ENCODE assay signal across 8 mouse cellular contexts in genomic region chr17:69383201-69383940, GRCm38 (mm10). TPM values are rescaled to one million over a fixed set of nuclear protein-coding genes. Genes with fewer than 3 reads are reported as not detected.
DNase-seq lines count a peak whose midpoint lies in the region; ATAC-seq and TF ChIP-seq lines count a peak whose summit lies in the region.

No protein-coding gene starts in this region.

- H3K9me3 ChIP-seq in E14TG2a.4 (ENCODE audit: low read length), result no peaks in the 10 kb centered on the region
- H3K9me3 ChIP-seq in forebrain, embryonic 12.5 days, result no peaks in the 10 kb centered on the region
- H3K9me3 ChIP-seq in heart, postnatal 0 days (replicated peaks; ENCODE audit: control insufficient read depth, low read length), result no peaks in the 10 kb centered on the region
- no peaks in the 10 kb centered on the region for H3K9me3 ChIP-seq in liver, embryonic 15.5 days (replicated peaks)
- no peaks in the 10 kb centered on the region for H3K9me3 ChIP-seq in neural tube, embryonic 12.5 days
- no peaks in the 10 kb centered on the region for H3K9me3 ChIP-seq in stomach, embryonic 16.5 days (replicated peaks; ENCODE audit: control insufficient read depth, low read length)

- H3K36me3 ChIP-seq in E14TG2a.4 (ENCODE audit: insufficient read depth, low read length), result peaks cover 24% of the 10 kb centered on the region
- H3K36me3 ChIP-seq in forebrain, embryonic 12.5 days (replicated peaks), result peaks cover 21% of the 10 kb centered on the region
- peaks cover 22% of the 10 kb centered on the region for H3K36me3 ChIP-seq in heart, postnatal 0 days (replicated peaks; ENCODE audit: control insufficient read depth, insufficient read depth, low read length)
- peaks cover 21% of the 10 kb centered on the region for H3K36me3 ChIP-seq in liver, embryonic 15.5 days (replicated peaks)
- H3K36me3 ChIP-seq in neural tube, embryonic 12.5 days, result peaks cover 19% of the 10 kb centered on the region
- peaks cover 17% of the 10 kb centered on the region for H3K36me3 ChIP-seq in stomach, embryonic 16.5 days (ENCODE audit: control insufficient read depth, insufficient read depth, low read length)

- peak overlapping the region; percentile 95 for H3K9ac ChIP-seq in forebrain, embryonic 12.5 days
- peak overlapping the region; percentile 91 for H3K9ac ChIP-seq in heart, postnatal 0 days (replicated peaks; ENCODE audit: low read depth, low read length)
- peak overlapping the region; percentile 87 for H3K9ac ChIP-seq in liver, embryonic 15.5 days
- H3K9ac ChIP-seq in neural tube, embryonic 12.5 days, result peak overlapping the region; percentile 94
- H3K9ac ChIP-seq in stomach, embryonic 16.5 days (ENCODE audit: low read length), result peak overlapping the region; percentile 95

- TF ChIP-seq EP300 in heart, postnatal 0 days (IDR thresholded peaks at IDR 0.05; ENCODE audit: low read depth), result no peak

- H3K27ac ChIP-seq in forebrain, embryonic 12.5 days, result peak overlapping the region; percentile 100
- H3K27ac ChIP-seq in heart, postnatal 0 days (ENCODE audit: low read depth), result peak overlapping the region; percentile 100
- peak overlapping the region; percentile 96 for H3K27ac ChIP-seq in liver, embryonic 15.5 days (replicated peaks)
- peak overlapping the region; percentile 99 for H3K27ac ChIP-seq in neural tube, embryonic 12.5 days
- H3K27ac ChIP-seq in stomach, embryonic 16.5 days (ENCODE audit: low read length), result peak overlapping the region; percentile 100

- peaks cover 37% of the 10 kb centered on the region for H3K4me1 ChIP-seq in E14TG2a.4 (replicated peaks; ENCODE audit: low read depth, low read length)
- H3K4me1 ChIP-seq in forebrain, embryonic 12.5 days, result peaks cover 16% of the 10 kb centered on the region
- peaks cover 7% of the 10 kb centered on the region; the same call in 1 of the 2 replicates for H3K4me1 ChIP-seq in heart, postnatal 0 days (ENCODE audit: control insufficient read depth, insufficient read depth)
- H3K4me1 ChIP-seq in liver, embryonic 15.5 days (replicated peaks), result peaks cover 19% of the 10 kb centered on the region
- H3K4me1 ChIP-seq in neural tube, embryonic 12.5 days, result peaks cover 12% of the 10 kb centered on the region
- H3K4me1 ChIP-seq in stomach, embryonic 16.5 days (ENCODE audit: control insufficient read depth, insufficient read depth, low read length), result peaks cover 15% of the 10 kb centered on the region

- peak overlapping the region; percentile 75 for H3K4me2 ChIP-seq in forebrain, embryonic 12.5 days
- peak overlapping the region; percentile 73 for H3K4me2 ChIP-seq in heart, postnatal 0 days (ENCODE audit: low read depth, low read length)
- H3K4me2 ChIP-seq in liver, embryonic 15.5 days, result peak overlapping the region; percentile 95
- H3K4me2 ChIP-seq in neural tube, embryonic 12.5 days (replicated peaks), result peak overlapping the region; percentile 79
- peak overlapping the region; percentile 59 for H3K4me2 ChIP-seq in stomach, embryonic 16.5 days (ENCODE audit: low read depth, low read length)

- no peak for TF ChIP-seq CTCF in E14TG2a.4 (conservative IDR thresholded peaks at IDR 0.05; ENCODE audit: low read length)
- TF ChIP-seq CTCF in heart, postnatal 0 days (IDR thresholded peaks at IDR 0.05; ENCODE audit: low read depth), result no peak

- peak; percentile 78 for ATAC-seq in forebrain, embryonic 12.5 days (ENCODE audit: low FRiP score)
- ATAC-seq in heart, postnatal 0 days (ENCODE audit: insufficient read depth, low read depth), result peak; percentile 62
- ATAC-seq in liver, embryonic 15.5 days (ENCODE audit: insufficient read depth), result peak; percentile 71
- peak; percentile 79 for ATAC-seq in neural tube, embryonic 12.5 days (ENCODE audit: low FRiP score, low read depth)
- ATAC-seq in stomach, embryonic 16.5 days (ENCODE audit: insufficient read depth, low FRiP score), result peak; percentile 77

- peak overlapping the region; percentile 92 for H3K4me3 ChIP-seq in E14TG2a.4 (replicated peaks; ENCODE audit: low read length)
- peak overlapping the region; percentile 88 for H3K4me3 ChIP-seq in forebrain, embryonic 12.5 days (replicated peaks)
- peak overlapping the region; percentile 88 for H3K4me3 ChIP-seq in heart, postnatal 0 days (ENCODE audit: low read depth, low read length)
- H3K4me3 ChIP-seq in liver, embryonic 15.5 days (replicated peaks), result peak overlapping the region; percentile 83
- peak overlapping the region; percentile 77 for H3K4me3 ChIP-seq in neural tube, embryonic 12.5 days
- peak overlapping the region; percentile 86 for H3K4me3 ChIP-seq in stomach, embryonic 16.5 days (replicated peaks; ENCODE audit: low read length)

- no peaks in the 10 kb centered on the region; the same call in 1 of the 2 replicates for H3K27me3 ChIP-seq in E14TG2a.4 (ENCODE audit: insufficient read depth, low read length)
- no peaks in the 10 kb centered on the region for H3K27me3 ChIP-seq in forebrain, embryonic 12.5 days
- H3K27me3 ChIP-seq in heart, postnatal 0 days (ENCODE audit: control insufficient read depth, insufficient read depth, low read length), result no peaks in the 10 kb centered on the region
- H3K27me3 ChIP-seq in liver, embryonic 15.5 days, result no peaks in the 10 kb centered on the region
- H3K27me3 ChIP-seq in neural tube, embryonic 12.5 days (replicated peaks), result no peaks in the 10 kb centered on the region
- no peaks in the 10 kb centered on the region for H3K27me3 ChIP-seq in stomach, embryonic 16.5 days (ENCODE audit: control insufficient read depth, insufficient read depth, low read length)

- WGBS in forebrain, embryonic 12.5 days, result under 1% methylated on average over 82 of the region's 128 CpGs
- WGBS in heart, postnatal 0 days, result under 1% methylated on average over 53 of the region's 128 CpGs
- under 1% methylated on average over 107 of the region's 128 CpGs for WGBS in liver, embryonic 15.5 days (ENCODE audit: insufficient replicate concordance)
- under 1% methylated on average over 83 of the region's 128 CpGs for WGBS in neural tube, embryonic 12.5 days
- under 1% methylated on average over 89 of the region's 128 CpGs for WGBS in stomach, embryonic 16.5 days

- peak; percentile 49 for DNase-seq in c-Kit-positive CD71-positive TER-119-positive erythroid progenitor cells, embryonic 14.5 days (ENCODE audit: low spot score)
- peak; percentile 58 for DNase-seq in heart, postnatal 0 days (ENCODE audit: low spot score)
- DNase-seq in kidney, postnatal 4 days, result peak; percentile 83 to 90

RNA-seq across cellular contexts. Expression of gene Zbtb14, which starts 0.5 kb away (rescaled TPM):
- polyA plus RNA-seq in forebrain, embryonic 12.5 days (2016; fragmentation: Nextera tagmentation; extraction: Ambion mirVana), result 35.8 and 36.6 TPM in 2 replicates
- 6.0 and 8.4 TPM in 2 replicates for total RNA-seq in heart, postnatal 0 days (2014; rRNA removed; ENCODE audit: low replicate concordance)
- polyA plus RNA-seq in heart, postnatal 0 days (2015; fragmentation: Nextera tagmentation; extraction: Ambion mirVana), result 8.8 and 10.4 TPM in 2 replicates
- polyA plus RNA-seq in liver, embryonic 15.5 days (2015; fragmentation: Nextera tagmentation; extraction: Ambion mirVana), result 7.8 and 8.4 TPM in 2 replicates
- 29.5 and 29.8 TPM in 2 replicates for polyA plus RNA-seq in neural tube, embryonic 12.5 days (2016; fragmentation: Nextera tagmentation; extraction: Ambion mirVana)
- 17.1 and 19.3 TPM in 2 replicates for polyA plus RNA-seq in stomach, embryonic 16.5 days (2015; fragmentation: Nextera tagmentation; extraction: Ambion mirVana)

RNA-seq across cellular contexts. Expression of gene Akain1, which starts 55.8 kb away (rescaled TPM):
- polyA plus RNA-seq in forebrain, embryonic 12.5 days (2016; fragmentation: Nextera tagmentation; extraction: Ambion mirVana), result 0.10 TPM in 1 of 2 replicates, not detected in the other
- total RNA-seq in heart, postnatal 0 days (2014; rRNA removed; ENCODE audit: low replicate concordance), result 0.08 TPM in 1 of 2 replicates, not detected in the other
- polyA plus RNA-seq in heart, postnatal 0 days (2015; fragmentation: Nextera tagmentation; extraction: Ambion mirVana), result 0.04 TPM in 1 of 2 replicates, not detected in the other
- not detected in 2 replicates for polyA plus RNA-seq in liver, embryonic 15.5 days (2015; fragmentation: Nextera tagmentation; extraction: Ambion mirVana)
- polyA plus RNA-seq in neural tube, embryonic 12.5 days (2016; fragmentation: Nextera tagmentation; extraction: Ambion mirVana), result 0.89 and 0.93 TPM in 2 replicates
- polyA plus RNA-seq in stomach, embryonic 16.5 days (2015; fragmentation: Nextera tagmentation; extraction: Ambion mirVana), result not detected in 2 replicates

Comparison
In these comparisons a context has a peak if more than half of its experiments do, and no peak if none do; other contexts are left out.
1. Peak in every context shown above with its lines: DNase-seq, ATAC-seq, H3K4me3 ChIP-seq and H3K27ac ChIP-seq.